Mouse (Mus musculus) forebrain, embryonic 11.5 days (tissue): Measurements from ENCODE around the gene Olfr933. TPM values are rescaled to one million over a fixed set of nuclear protein-coding genes. Genes with fewer than 3 reads are reported as not detected.

ENCODE experiments used
- polyA plus RNA-seq: library from polyadenylated mRNA; unstranded; fragments of >200 nt; fragmentation: Nextera tagmentation; extraction: Ambion mirVana; gene quantifications from 2 replicates; pipeline ENCODE4 v1.2.1, GENCODE M21; 2014

Olfr933 gene
- polyA plus RNA-seq, 1 experiment from 2014 or later = not detected

Other genes starting within 250 kb of the Olfr933 start
- gene Olfr920, start 220.0 kb upstream of the Olfr933 start, polyA plus RNA-seq = not detected in 2 replicates
- not detected in 2 replicates for gene Olfr921, start 199.2 kb upstream of the Olfr933 start, polyA plus RNA-seq
- gene Olfr922, start 157.7 kb upstream of the Olfr933 start, polyA plus RNA-seq = not detected in 2 replicates
- not detected in 2 replicates for gene Olfr923, start 145.8 kb upstream of the Olfr933 start, polyA plus RNA-seq
- gene Olfr924, start 127.9 kb upstream of the Olfr933 start, polyA plus RNA-seq = not detected in 2 replicates
- gene Olfr26, start 117.3 kb upstream of the Olfr933 start, polyA plus RNA-seq = not detected in 2 replicates
- not detected in 2 replicates for gene Olfr926, start 95.2 kb upstream of the Olfr933 start, polyA plus RNA-seq
- gene Olfr930, start 42.5 kb upstream of the Olfr933 start, polyA plus RNA-seq = not detected in 2 replicates
- gene Olfr934, start 16.0 kb downstream of the Olfr933 start, polyA plus RNA-seq = not detected in 2 replicates
- not detected in 2 replicates for gene Olfr935, start 27.4 kb downstream of the Olfr933 start, polyA plus RNA-seq
- not detected in 2 replicates for gene Olfr146, start 51.1 kb downstream of the Olfr933 start, polyA plus RNA-seq
- not detected in 2 replicates for gene Olfr937, start 92.6 kb downstream of the Olfr933 start, polyA plus RNA-seq
- gene Olfr938, start 106.6 kb downstream of the Olfr933 start, polyA plus RNA-seq = not detected in 2 replicates
- not detected in 2 replicates for gene Olfr27, start 155.8 kb downstream of the Olfr933 start, polyA plus RNA-seq
- not detected in 2 replicates for gene Olfr943, start 194.0 kb downstream of the Olfr933 start, polyA plus RNA-seq
- not detected in 2 replicates for gene Olfr944, start 229.6 kb downstream of the Olfr933 start, polyA plus RNA-seq